Mouse (Mus musculus) embryonic facial prominence, embryonic 11.5 days (tissue): Measurements from ENCODE around the gene Spns3. TPM values are rescaled to one million over a fixed set of nuclear protein-coding genes. Genes with fewer than 3 reads are reported as not detected.

Experiments
- ATAC-seq: fragments of 200-750 bp; cut with Nextera tagmentation; replicated peaks from 2 replicates; pipeline ENCODE4 v1.8.0; 2017; ENCODE audit warnings: low read depth; ENCODE audit not compliant: insufficient number of reproducible peaks, low FRiP score, low TSS enrichment
- DNase-seq: peaks from one replicate; pipeline ENCODE4 v3.0.0-alpha.2; 2015; ENCODE audit warnings: low spot score
- H3K27ac ChIP-seq: fragments of 300-500 bp; sonication (generic); replicated peaks from 2 replicates; pipeline ENCODE4 v1.5.1; 2014; ENCODE audit warnings: mild to moderate bottlenecking, low read depth, low read length, control low read depth
- H3K27me3 ChIP-seq: fragments of 300-500 bp; sonication (generic); 2 replicates; pipeline ENCODE4 v1.6.1; 2014; ENCODE audit warnings: mild to moderate bottlenecking, low read length, moderate library complexity, mixed read lengths; ENCODE audit not compliant: control insufficient read depth, insufficient read depth
- H3K36me3 ChIP-seq: fragments of 300-500 bp; sonication (generic); replicated peaks from 2 replicates; pipeline ENCODE4 v1.6.1; 2014; ENCODE audit warnings: low read depth, mild to moderate bottlenecking, low read length, moderate library complexity, mixed read lengths; ENCODE audit not compliant: control insufficient read depth, insufficient read depth
- H3K4me1 ChIP-seq: fragments of 300-500 bp; sonication (generic); 2 replicates; pipeline ENCODE4 v1.6.1; 2014; ENCODE audit warnings: low read length, mixed read lengths; ENCODE audit not compliant: control insufficient read depth, insufficient read depth
- H3K4me2 ChIP-seq: fragments of 300-500 bp; sonication (generic); 2 replicates; pipeline ENCODE4 v1.6.1; 2014; ENCODE audit warnings: low read depth, mild to moderate bottlenecking, control low read depth, low read length, moderate library complexity
- H3K4me3 ChIP-seq: fragments of 300-500 bp; sonication (generic); 2 replicates; pipeline ENCODE4 v1.5.1; 2014; ENCODE audit warnings: low read depth, low read length, control low read depth
- H3K9ac ChIP-seq: fragments of 300-500 bp; sonication (generic); replicated peaks from 2 replicates; pipeline ENCODE4 v1.6.1; 2014; ENCODE audit warnings: mild to moderate bottlenecking, control low read depth, low read length
- H3K9me3 ChIP-seq: fragments of 300-500 bp; sonication (generic); replicated peaks from 2 replicates; pipeline ENCODE4 v1.6.1; 2016; ENCODE audit warnings: mild to moderate bottlenecking, low read length, inconsistent platforms, mixed read lengths; ENCODE audit not compliant: control insufficient read depth
- WGBS: fragments of 180-500 bp; shearing (Covaris S2); extraction: QIAGEN DNeasy Blood & Tissue Kit; methylation state at CpG from one replicate; pipeline ENCODE4 v1.1.7; 2014; 5-methylcytosine and 5-hydroxymethylcytosine counted together
- polyA plus RNA-seq: library from polyadenylated mRNA; unstranded; fragments of >200 nt; fragmentation: Nextera tagmentation; extraction: Ambion mirVana; gene quantifications from 2 replicates; pipeline ENCODE4 v1.2.1, GENCODE M21; 2014

Spns3 gene
- polyA plus RNA-seq, 1 experiment from 2014 or later: not detected

- H3K9me3 ChIP-seq: no peaks in the 10 kb centered on the region
- no peak overlapping the region for H3K4me2 ChIP-seq
- no peaks in the 10 kb centered on the region for H3K36me3 ChIP-seq
- ATAC-seq: no peak
- no peak overlapping the region for H3K4me3 ChIP-seq
- peak overlapping the region; percentile 41; the same call in 1 of the 2 replicates for H3K27ac ChIP-seq
- no peak for DNase-seq
- no peaks in the 10 kb centered on the region for H3K27me3 ChIP-seq
- WGBS: 73% methylated on average over 5 of the region's 5 CpGs
- no peak overlapping the region for H3K9ac ChIP-seq
- H3K4me1 ChIP-seq: 0 out of 2 replicates have a peak, but pooled peaks cover 2% of the 10 kb centered on the region
Observed at GRCm38 (mm10) chr11:72468525-72468924, 81.8 kb downstream of the Spns3 start.

GRCm38 (mm10) chr11:72466694-72467507 is 83.4 kb downstream of the Spns3 start:
- 40% methylated on average over 11 of the region's 11 CpGs for WGBS
- Histone ChIP-seq H3K27ac (0 out of 2 replicates have a peak overlapping the region, but pooled peaks have one; percentile 35), H3K4me2 (no peak overlapping the region)

GRCm38 (mm10) chr11:72465978-72466693 is 84.2 kb downstream of the Spns3 start:
- H3K4me2 ChIP-seq: no peak overlapping the region
- H3K36me3 ChIP-seq: no peaks in the 10 kb centered on the region
- 0 out of 2 replicates have a peak, but pooled peaks cover 2% of the 10 kb centered on the region for H3K4me1 ChIP-seq
- H3K27ac ChIP-seq: no peak overlapping the region
- peak; percentile 53 for ATAC-seq
- H3K9me3 ChIP-seq: no peaks in the 10 kb centered on the region
- no peak overlapping the region for H3K4me3 ChIP-seq
- no peak overlapping the region for H3K9ac ChIP-seq
- H3K27me3 ChIP-seq: no peaks in the 10 kb centered on the region
- 60% methylated on average over 11 of the region's 11 CpGs for WGBS
- DNase-seq: no peak

More at GRCm38 (mm10) chr11:72466694-72467507, 83.4 kb downstream of the Spns3 start:
- H3K27me3 ChIP-seq: no peaks in the 10 kb centered on the region
- H3K36me3 ChIP-seq: no peaks in the 10 kb centered on the region
- H3K9ac ChIP-seq: no peak overlapping the region
- ATAC-seq: peak; percentile 19; the same call in 1 of the 2 replicates
- no peaks in the 10 kb centered on the region for H3K9me3 ChIP-seq
- peak; percentile 42 for DNase-seq
- 0 out of 2 replicates have a peak, but pooled peaks cover 2% of the 10 kb centered on the region for H3K4me1 ChIP-seq
- no peak overlapping the region for H3K4me3 ChIP-seq

GRCm38 (mm10) chr11:72464821-72465220 is 85.5 kb downstream of the Spns3 start:
- H3K9me3 ChIP-seq: no peaks in the 10 kb centered on the region
- H3K4me1 ChIP-seq: 0 out of 2 replicates have a peak, but pooled peaks cover 2% of the 10 kb centered on the region
- H3K27me3 ChIP-seq: no peaks in the 10 kb centered on the region
- WGBS: 66% methylated on average over 3 of the region's 3 CpGs
- H3K9ac ChIP-seq: no peak overlapping the region
- no peak overlapping the region for H3K4me3 ChIP-seq
- ATAC-seq (no peak), DNase-seq (no peak)
- H3K36me3 ChIP-seq: no peaks in the 10 kb centered on the region
- H3K27ac ChIP-seq: no peak overlapping the region
- no peak overlapping the region for H3K4me2 ChIP-seq

- H3K9ac ChIP-seq: no peak overlapping the region
- no peak for DNase-seq
- 49% methylated on average over 5 of the region's 5 CpGs for WGBS
- H3K27me3 ChIP-seq: no peaks in the 10 kb centered on the region
- H3K36me3 ChIP-seq: no peaks in the 10 kb centered on the region
- no peak for ATAC-seq
- no peaks in the 10 kb centered on the region for H3K4me1 ChIP-seq
- H3K4me2 ChIP-seq: no peak overlapping the region
- H3K27ac ChIP-seq: no peak overlapping the region
- no peaks in the 10 kb centered on the region for H3K9me3 ChIP-seq
- no peak overlapping the region for H3K4me3 ChIP-seq
Observed at GRCm38 (mm10) chr11:72461500-72461981, 88.8 kb downstream of the Spns3 start.

DNA sequence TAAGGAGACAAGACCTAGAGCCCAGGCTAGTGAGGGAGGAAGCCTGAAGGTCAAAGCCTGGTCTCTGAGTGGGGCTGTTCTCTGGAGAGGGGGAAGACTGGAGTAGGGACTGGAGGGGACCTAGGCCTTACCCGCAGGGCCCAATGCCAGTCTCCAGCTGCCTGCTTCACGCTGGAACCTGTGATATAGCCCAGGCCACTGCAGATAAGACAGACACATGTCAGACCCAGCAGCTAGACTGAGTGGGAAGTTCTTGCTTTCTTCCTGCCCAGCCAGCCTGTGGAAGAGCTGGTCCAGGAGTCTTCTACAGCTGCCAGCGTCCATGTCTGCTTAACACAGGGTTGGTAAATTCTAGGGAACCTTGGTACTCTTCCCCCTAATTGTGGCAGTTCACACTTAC is 91.8 kb downstream of the Spns3 start:
- Histone ChIP-seq H3K4me2 (no peak overlapping the region), H3K36me3 (no peaks in the 10 kb centered on the region), H3K4me3 (no peak overlapping the region), H3K9ac (no peak overlapping the region), H3K27me3 (no peaks in the 10 kb centered on the region), H3K27ac (no peak overlapping the region), H3K4me1 (no peaks in the 10 kb centered on the region), H3K9me3 (no peaks in the 10 kb centered on the region)
- WGBS: 75% methylated on average over 3 of the region's 3 CpGs
- ATAC-seq: no peak
- DNase-seq: no peak

DNA sequence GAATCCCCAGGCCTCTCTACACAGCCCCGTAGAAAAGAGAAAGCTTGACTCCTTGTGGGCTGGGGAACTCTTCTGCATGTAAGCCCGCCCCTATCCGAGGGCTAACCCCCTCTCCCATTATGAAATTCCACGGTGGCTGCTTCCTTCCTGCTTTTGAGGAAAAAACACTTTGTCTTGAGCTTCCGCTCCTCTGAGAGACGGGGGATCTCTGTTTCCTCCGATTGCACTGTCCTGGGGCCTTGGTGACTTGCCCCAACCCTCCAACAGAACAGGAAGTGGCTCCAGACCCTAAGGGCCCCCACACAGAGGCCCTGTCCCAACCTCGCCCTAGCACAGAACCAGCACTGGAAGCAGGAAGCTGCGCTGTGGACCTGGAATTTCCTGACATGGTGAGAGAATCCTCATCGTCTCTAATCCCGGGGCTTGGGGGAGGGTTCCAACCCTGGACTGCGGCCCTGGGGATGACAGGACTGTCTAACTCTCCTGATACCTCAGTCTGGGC is 92.3 kb downstream of the Spns3 start:
- DNase-seq: no peak
- no peak overlapping the region for H3K4me3 ChIP-seq
- H3K9ac ChIP-seq: no peak overlapping the region
- WGBS: 44% methylated on average over 12 of the region's 12 CpGs
- no peak for ATAC-seq
- no peaks in the 10 kb centered on the region for H3K9me3 ChIP-seq
- no peak overlapping the region for H3K4me2 ChIP-seq
- H3K27ac ChIP-seq: no peak overlapping the region
- no peaks in the 10 kb centered on the region for H3K27me3 ChIP-seq
- H3K4me1 ChIP-seq: no peaks in the 10 kb centered on the region
- no peaks in the 10 kb centered on the region for H3K36me3 ChIP-seq
